Mouse (Mus musculus) ES-E14 (cell line): Measurements from ENCODE around the gene Gm49380.

Source experiments
- CHD2 ChIP-seq: IDR thresholded peaks from 2 replicates; pipeline ENCODE4 v1.6.1; 2014; ENCODE audit warnings: mild to moderate bottlenecking, low read depth, low read length, inconsistent platforms
- HCFC1 ChIP-seq: IDR thresholded peaks from 2 replicates; pipeline ENCODE4 v1.6.1; 2012; ENCODE audit warnings: low read length, inconsistent platforms, borderline replicate concordance; ENCODE audit not compliant: insufficient read depth
- MAFK ChIP-seq: IDR thresholded peaks from 2 replicates; pipeline ENCODE4 v1.6.1; 2014; ENCODE audit warnings: mild to moderate bottlenecking, low read depth, low read length, inconsistent platforms; ENCODE audit not compliant: insufficient read depth

- TF ChIP-seq MAFK (no peak), HCFC1 (no peak), CHD2 (no peak)
Measured at GRCm38 (mm10) chr9:44033957-44034727, 79.2 kb downstream of the Gm49380 start.
